Mouse (Mus musculus): ENCODE measurements at regions not wholly inside any gene's neighbourhood (a gene's known extent, or its start where the extent isn't known, plus 50 kb on each side); places are given as distances from the start of the nearest gene placed in this dataset.

- no peak for TF ChIP-seq CTCF (conservative IDR thresholded peaks at IDR 0.05; ENCODE audit: low read length)
- no peak for TF ChIP-seq NANOG (IDR thresholded peaks at IDR 0.05; ENCODE audit: borderline replicate concordance, low read length)
- TF ChIP-seq POU5F1 (IDR thresholded peaks at IDR 0.05; ENCODE audit: borderline replicate concordance, low read length), result no peak
Observed at GRCm38 (mm10) chr12:92405506-92405905, 556.5 kb upstream of the Sel1l start.
